Mouse (Mus musculus) lung, adult 2 months (tissue): ENCODE measurements at regions not wholly inside any gene's neighbourhood (a gene's known extent, or its start where the extent isn't known, plus 50 kb on each side); places are given as distances from the start of the nearest gene placed in this dataset.

Experiments used
- CTCF ChIP-seq: fragments of 200-500 bp; IDR thresholded peaks from 2 replicates; pipeline ENCODE4 v1.5.1; 2011; ENCODE audit warnings: mild to moderate bottlenecking, low read length, control low read depth; ENCODE audit not compliant: insufficient read depth
- POLR2A ChIP-seq: fragments of 200-500 bp; IDR thresholded peaks from 2 replicates; pipeline ENCODE4 v1.6.1; 2011; ENCODE audit warnings: low read depth, mild to moderate bottlenecking, control low read depth, low read length, borderline replicate concordance; ENCODE audit errors: extremely low read depth

DNA sequence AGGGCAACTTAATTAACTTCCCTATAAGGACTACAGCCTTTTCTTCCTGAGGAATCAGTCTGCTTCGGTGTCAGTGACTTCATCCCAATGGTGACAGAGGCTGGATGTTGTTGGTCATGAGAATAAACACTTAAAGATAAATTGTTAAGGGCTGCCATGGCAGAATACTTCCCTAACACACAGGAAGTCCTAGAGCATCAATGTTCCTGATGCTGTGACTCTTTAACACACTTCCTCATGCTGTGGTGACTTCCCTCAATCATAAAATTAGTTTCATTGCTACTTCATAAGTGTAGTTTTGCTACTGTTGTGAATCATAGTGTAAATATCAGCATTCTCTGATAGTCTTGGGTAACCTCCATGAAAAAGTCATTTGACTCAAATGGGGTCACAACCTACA lies 184.5 kb upstream of the Id2 start:
- TF ChIP-seq CTCF (no peak), POLR2A (no peak)
